Comparison of ENCODE assay signal across 11 mouse cellular contexts in the genomic region with DNA sequence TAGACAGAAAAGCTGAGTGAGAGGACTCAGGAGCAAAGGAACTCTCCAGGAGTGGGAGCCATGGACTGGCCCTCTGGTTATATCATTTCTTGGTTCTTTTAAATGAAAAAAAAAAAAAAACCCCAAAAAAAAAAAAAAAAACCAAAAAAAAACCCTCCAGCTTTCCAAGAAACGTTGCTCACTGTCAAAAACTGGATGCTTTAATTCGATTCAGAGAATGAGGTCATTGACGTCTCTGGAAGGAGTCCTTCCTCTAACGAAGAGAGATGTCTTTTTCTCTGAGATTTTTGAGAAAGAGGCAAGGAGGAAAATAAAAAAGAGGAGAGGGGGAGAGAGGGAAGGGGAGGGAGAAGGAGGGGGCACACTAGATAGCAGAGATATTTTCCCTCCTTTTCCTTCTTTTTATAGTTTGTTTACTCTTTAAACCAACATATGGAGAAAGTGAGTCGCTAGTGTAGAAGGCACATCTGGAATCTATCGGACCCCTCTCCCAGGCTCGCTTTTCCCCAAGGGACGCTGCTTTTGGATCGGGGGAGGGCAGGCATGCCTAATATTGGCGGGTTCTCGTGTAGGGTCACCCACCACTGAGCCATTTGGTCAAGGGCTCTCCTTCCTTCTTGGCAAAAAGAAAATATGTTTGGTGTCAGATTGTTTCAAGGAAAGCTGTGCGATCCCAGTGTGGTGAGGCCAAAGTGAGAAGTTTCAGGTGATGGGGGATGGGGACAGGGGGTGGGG. TPM values are rescaled to one million over a fixed set of nuclear protein-coding genes. Genes with fewer than 3 reads are reported as not detected.
DNase-seq lines count a peak whose midpoint lies in the region; ATAC-seq and TF ChIP-seq lines count a peak whose summit lies in the region.
"Had no signal": no experiment of that assay in that cellular context is flagged by ENCODE, and none has a peak within 500 bp of the region (broad histone marks: within the 10 kb centered on the region; RNA-seq: fewer than 3 reads in every experiment).

No protein-coding gene starts in this region.

- no peak for ATAC-seq in heart, embryonic 12.5 days (ENCODE audit: insufficient number of reproducible peaks, low FRiP score)
- ATAC-seq in intestine, embryonic 16.5 days, result no peak

- in situ Hi-C loops in CH12.LX (cut with MboI; ENCODE audit: low pct_ligation_motif_present, low pct_unique_long_range_greater_than_20kb, low sequenced_read_pairs), result loop anchor here (10.0 kb wide), 1 partner anchor 137 kb away; no protein-coding TSS in a partner anchor

- no peak for TF ChIP-seq CTCF in CH12.LX (conservative IDR thresholded peaks at IDR 0.05 in 1 of 2, IDR thresholded peaks at IDR 0.05 in 1 of 2; ENCODE audit: low read depth in 2 of 2, low read length in 2 of 2)

- H3K9me3 ChIP-seq in heart, embryonic 12.5 days (replicated peaks), result peaks cover 11% of the 10 kb centered on the region
- peaks cover 17% of the 10 kb centered on the region for H3K9me3 ChIP-seq in CH12.LX (replicated peaks; ENCODE audit: low read length)
- peaks cover 14% of the 10 kb centered on the region for H3K9me3 ChIP-seq in embryonic facial prominence, embryonic 10.5 days
- H3K9me3 ChIP-seq in intestine, embryonic 16.5 days (ENCODE audit: control insufficient read depth, low read length), result 0 out of 2 replicates have a peak, but pooled peaks cover 3% of the 10 kb centered on the region

- H3K9ac ChIP-seq in heart, embryonic 12.5 days, result 0 out of 2 replicates have a peak overlapping the region, but pooled peaks have one; percentile 42
- H3K9ac ChIP-seq in CH12.LX (ENCODE audit: insufficient read depth, low read depth), result no peak overlapping the region
- H3K9ac ChIP-seq in intestine, embryonic 16.5 days (ENCODE audit: low read depth, low read length), result peak overlapping the region; percentile 58

- peaks cover 13% of the 10 kb centered on the region; the same call in 1 of the 2 replicates for H3K79me2 ChIP-seq in CH12.LX (replicated peaks; ENCODE audit: control insufficient read depth, extremely low read depth, insufficient read depth, poor library complexity, severe bottlenecking)

- peaks cover 13% of the 10 kb centered on the region for H3K36me3 ChIP-seq in heart, embryonic 12.5 days
- H3K36me3 ChIP-seq in CH12.LX (replicated peaks in 1 of 2; ENCODE audit: control insufficient read depth in 1 of 2, insufficient read depth in 1 of 2, low read length in 1 of 2), result peaks cover 12 to 54% of the 10 kb centered on the region in 2 experiments
- H3K36me3 ChIP-seq in embryonic facial prominence, embryonic 10.5 days (replicated peaks), result peaks cover 40% of the 10 kb centered on the region
- peaks cover 6% of the 10 kb centered on the region; the same call in 1 of the 2 replicates for H3K36me3 ChIP-seq in intestine, embryonic 16.5 days (ENCODE audit: control insufficient read depth, insufficient read depth, low read length)

- dilution Hi-C loops in CH12.LX (cut with MboI; ENCODE audit: extremely low pct_ligation_motif_present, extremely low pct_unique_long_range_greater_than_20kb, low sequenced_read_pairs), result no loop called here

- 36% methylated on average over 12 of the region's 12 CpGs for WGBS in heart, embryonic 12.5 days
- WGBS in embryonic facial prominence, embryonic 10.5 days, result 26% methylated on average over 12 of the region's 12 CpGs
- 32% methylated on average over 12 of the region's 12 CpGs for WGBS in intestine, embryonic 16.5 days

- TF ChIP-seq POLR2A in CH12.LX (IDR thresholded peaks at IDR 0.05; ENCODE audit: low read depth, low read length), result no peak

- no peak for DNase-seq in heart, adult 9 months (ENCODE audit: low spot score in 2 of 2)
- no peak for DNase-seq in CH12.LX (ENCODE audit: extremely low read depth)
- DNase-seq in embryonic facial prominence, embryonic 10.5 days (ENCODE audit: low spot score), result peak; percentile 66
- DNase-seq in layer of hippocampus, adult 18-20 months (ENCODE audit: low spot score in 2 of 2), result no peak
- no peak for DNase-seq in layer of hippocampus, adult 11-12 months (ENCODE audit: low spot score)
- DNase-seq in left cerebral cortex, adult 18-20 months (ENCODE audit: low spot score in 2 of 2), result no peak
- DNase-seq: adrenal gland, postnatal 10 days; cerebellum, postnatal 25 days had no signal

- no peak for TF ChIP-seq RAD21 in CH12.LX (IDR thresholded peaks at IDR 0.05; ENCODE audit: low read depth, low read length)

- TF ChIP-seq EP300 in CH12.LX (IDR thresholded peaks at IDR 0.05; ENCODE audit: low read length), result no peak

- no peak overlapping the region for H3K27ac ChIP-seq in heart, embryonic 12.5 days (ENCODE audit: poor library complexity, severe bottlenecking)
- no peak overlapping the region for H3K27ac ChIP-seq in CH12.LX (ENCODE audit: insufficient read depth, low read depth)
- peak overlapping the region; percentile 89 for H3K27ac ChIP-seq in embryonic facial prominence, embryonic 10.5 days (replicated peaks)
- H3K27ac ChIP-seq in intestine, embryonic 16.5 days (ENCODE audit: low read length), result peak overlapping the region; percentile 78

- no peak overlapping the region for H3K4me3 ChIP-seq in heart, embryonic 12.5 days
- peak overlapping the region in 1 of 3 experiments; percentile 75 for H3K4me3 ChIP-seq in CH12.LX (replicated peaks in 1 of 3; ENCODE audit: low read depth in 2 of 3, low read length in 2 of 3, poor library complexity in 1 of 3)
- H3K4me3 ChIP-seq in embryonic facial prominence, embryonic 10.5 days, result peak overlapping the region; percentile 70
- peak overlapping the region; percentile 63 for H3K4me3 ChIP-seq in intestine, embryonic 16.5 days (ENCODE audit: low read length)
- H3K4me3 ChIP-seq: megakaryocyte, embryonic 14.5 days had no signal

- H3K4me1 ChIP-seq in heart, embryonic 12.5 days (replicated peaks), result peaks cover 37% of the 10 kb centered on the region
- H3K4me1 ChIP-seq in CH12.LX (ENCODE audit: control insufficient read depth in 1 of 2, insufficient read depth in 2 of 2), result peaks cover 27 to 66% of the 10 kb centered on the region in 2 experiments
- peaks cover 74% of the 10 kb centered on the region for H3K4me1 ChIP-seq in embryonic facial prominence, embryonic 10.5 days
- H3K4me1 ChIP-seq in intestine, embryonic 16.5 days (ENCODE audit: control insufficient read depth, insufficient read depth, low read length), result peaks cover 18% of the 10 kb centered on the region; the same call in 1 of the 2 replicates
- H3K4me1 ChIP-seq: megakaryocyte, embryonic 14.5 days had no signal

- H3K4me2 ChIP-seq in heart, embryonic 12.5 days, result peak overlapping the region; percentile 80; the same call in 1 of the 2 replicates
- peak overlapping the region; percentile 22; the same call in 1 of the 2 replicates for H3K4me2 ChIP-seq in CH12.LX (ENCODE audit: insufficient read depth, low read depth, poor library complexity, severe bottlenecking)
- H3K4me2 ChIP-seq in intestine, embryonic 16.5 days (ENCODE audit: low read depth, low read length), result peak overlapping the region; percentile 76

- H3K27me3 ChIP-seq in heart, embryonic 12.5 days (replicated peaks), result 0 out of 2 replicates have a peak, but pooled peaks cover 5% of the 10 kb centered on the region
- no peaks in the 10 kb centered on the region for H3K27me3 ChIP-seq in CH12.LX (replicated peaks)
- peaks cover 35% of the 10 kb centered on the region for H3K27me3 ChIP-seq in embryonic facial prominence, embryonic 10.5 days (replicated peaks; ENCODE audit: low read depth, poor library complexity, severe bottlenecking)
- no peaks in the 10 kb centered on the region; the same call in 1 of the 2 replicates for H3K27me3 ChIP-seq in intestine, embryonic 16.5 days (replicated peaks; ENCODE audit: control insufficient read depth, insufficient read depth, low read length)

TF ChIP-seq in CH12.LX, 34 proteins besides CTCF, POLR2A, EP300 and RAD21:
- TF ChIP-seq RCOR1 (conservative IDR thresholded peaks at IDR 0.05; ENCODE audit: low read depth, low read length), result no peak
- TF ChIP-seq ZNF384 (IDR thresholded peaks at IDR 0.05; ENCODE audit: low read depth, low read length), result peak; percentile 67

RNA-seq across cellular contexts. Expression of a gene that starts 3.4 kb away (rescaled TPM):
- polyA plus RNA-seq in heart, embryonic 12.5 days (2016; fragmentation: Nextera tagmentation; extraction: Ambion mirVana), result 18.7 and 19.3 TPM in 2 replicates
- total RNA-seq in CH12.LX (2012; rRNA removed) (5.9 and 8.6 TPM in 2 replicates), CH12.LX (2014; rRNA removed) (6.6 and 7.5 TPM in 2 replicates)
- polyA plus RNA-seq in CH12.LX (2012; ENCODE audit: insufficient read length, low read depth), result 30.4 and 33.4 TPM in 2 replicates
- polyA plus RNA-seq in embryonic facial prominence, embryonic 10.5 days (2016; fragmentation: Nextera tagmentation; extraction: Ambion mirVana), result 50.4 and 67.6 TPM in 2 replicates
- 38.2 and 41.3 TPM in 2 replicates for polyA plus RNA-seq in intestine, embryonic 16.5 days (2015; fragmentation: Nextera tagmentation; extraction: Ambion mirVana)
- 1 to 10 TPM; 4.8 to 6.2 TPM for total RNA-seq in layer of hippocampus, adult 18-20 months (2021)
- 1 to 10 TPM; 6.7 to 7.3 TPM for total RNA-seq in left cerebral cortex, adult 18-20 months (2021)

Comparison
In these comparisons a context has a peak if more than half of its experiments do, and no peak if none do; other contexts are left out.
1. H3K27ac ChIP-seq: peak in embryonic facial prominence, embryonic 10.5 days (single experiment) and intestine, embryonic 16.5 days (single experiment); none in heart, embryonic 12.5 days (single experiment) and CH12.LX (single experiment).
2. H3K4me2 ChIP-seq: peak in every context shown above with its lines; median percentile 80 in heart, embryonic 12.5 days; 76 in intestine, embryonic 16.5 days; 22 in CH12.LX.